Mouse (Mus musculus) brain, embryonic 14.5 days (tissue): Measurements from ENCODE around the gene Cldn14. TPM values are rescaled to one million over a fixed set of nuclear protein-coding genes. Genes with fewer than 3 reads are reported as not detected.
"Not testable (repeated sequence)": the region's sequence is repeated elsewhere in the genome, so short reads cannot be mapped to it uniquely, and the experiment has no call there.

Experiments
- DNase-seq: peaks from one replicate; pipeline ENCODE4 v3.0.0-alpha.2; 2011; ENCODE audit warnings: low read depth
- CTCF ChIP-seq: fragments of 200-500 bp; IDR thresholded peaks from 2 replicates; pipeline ENCODE4 v1.5.1; 2012; ENCODE audit warnings: inconsistent platforms, mild to moderate bottlenecking, moderate library complexity, borderline replicate concordance; ENCODE audit not compliant: insufficient read depth, insufficient read length; ENCODE audit errors: extremely low read depth
- POLR2A ChIP-seq: fragments of 200-500 bp; IDR thresholded peaks from 2 replicates; pipeline ENCODE4 v1.6.1; 2012; ENCODE audit warnings: mild to moderate bottlenecking, inconsistent platforms, borderline replicate concordance; ENCODE audit not compliant: poor library complexity, insufficient read depth, insufficient read length, severe bottlenecking; ENCODE audit errors: extremely low read depth
- polyA plus RNA-seq: library from polyadenylated mRNA; depleted of rRNA; stranded (reverse); fragments of >200 nt; gene quantifications from 2 replicates; pipeline ENCODE4 v1.2.3, GENCODE M21; 2012

The Cldn14 gene
- polyA plus RNA-seq, 1 experiment, result not detected

DNA sequence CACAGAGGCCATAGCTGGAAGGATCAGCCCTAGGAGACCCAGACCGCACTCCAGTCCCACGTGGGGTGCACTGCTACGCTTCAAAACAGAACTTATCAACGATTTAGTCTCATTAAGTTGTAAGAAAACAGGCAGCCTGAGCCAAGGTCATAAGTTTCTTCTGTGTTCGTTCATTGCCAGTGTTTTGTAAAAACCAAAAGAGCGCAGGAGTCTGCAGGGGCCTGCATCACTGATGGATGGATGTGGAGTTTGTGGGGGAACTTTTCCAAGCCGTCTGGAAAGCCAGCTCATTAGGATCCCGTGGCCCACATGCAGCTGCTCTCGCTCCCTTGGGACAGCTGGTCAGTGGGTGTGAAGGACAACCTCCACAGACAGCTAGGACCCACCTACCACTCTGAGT lies 25.1 kb downstream of the Cldn14 start:
- TF ChIP-seq POLR2A, result no peak
- TF ChIP-seq CTCF, result no peak

DNA sequence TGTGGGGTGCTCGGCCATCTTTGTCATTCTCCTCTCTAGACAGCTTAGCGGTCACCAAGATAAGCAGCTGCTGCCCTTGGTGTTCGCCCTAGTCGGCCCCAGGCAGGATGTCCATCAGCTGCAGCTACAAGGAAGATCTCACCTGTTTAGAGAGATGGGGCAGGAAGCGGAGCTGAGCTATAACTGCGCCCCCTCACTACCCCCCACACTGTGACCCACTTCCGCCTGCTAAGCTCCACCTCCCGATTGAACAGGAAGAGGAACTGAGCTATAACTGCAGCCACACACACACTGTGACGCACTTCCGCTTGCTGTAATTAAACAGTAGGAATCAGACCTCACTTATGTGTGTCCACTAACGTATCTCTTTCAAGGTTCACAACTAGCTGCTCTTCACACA lies 26.3 kb downstream of the Cldn14 start:
- DNase-seq, result no peak
- TF ChIP-seq CTCF (no peak), POLR2A (no peak)

More for the DNA sequence above, 25.1 kb downstream of the Cldn14 start:
- no peak for DNase-seq

DNA sequence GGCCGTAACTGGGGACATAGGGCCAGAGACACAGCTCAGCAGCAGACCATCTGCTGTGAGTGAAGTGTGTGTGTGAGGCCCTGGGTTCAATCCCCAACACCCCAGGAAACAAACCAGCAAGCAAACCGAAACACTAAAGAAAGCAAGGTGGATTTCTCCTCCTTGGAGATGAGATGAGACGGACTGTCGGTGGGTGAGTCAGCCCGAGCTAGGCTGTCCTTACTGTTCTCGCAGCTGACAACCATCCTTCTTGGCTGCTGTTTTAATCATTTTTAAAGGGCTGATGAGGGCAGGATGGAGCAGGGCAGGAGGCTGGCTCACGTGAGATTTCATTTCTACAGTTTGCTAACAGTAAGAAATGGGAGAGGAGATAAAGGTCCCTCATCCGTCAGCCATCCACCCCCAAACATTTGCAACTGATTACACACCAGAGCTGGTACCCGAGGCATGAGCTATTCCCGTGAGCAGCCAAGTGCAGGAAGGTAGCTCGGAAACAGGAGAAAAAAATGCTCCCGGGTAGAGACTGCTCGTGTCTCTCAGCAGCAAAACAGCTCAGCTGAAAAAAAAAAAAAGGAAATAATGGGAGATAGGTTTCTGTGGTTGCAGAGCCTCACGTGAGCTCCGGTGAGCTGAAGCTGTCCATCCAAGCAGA lies 27.3 kb downstream of the Cldn14 start:
- TF ChIP-seq CTCF (no peak), POLR2A (no peak)
- DNase-seq, result no peak

DNA sequence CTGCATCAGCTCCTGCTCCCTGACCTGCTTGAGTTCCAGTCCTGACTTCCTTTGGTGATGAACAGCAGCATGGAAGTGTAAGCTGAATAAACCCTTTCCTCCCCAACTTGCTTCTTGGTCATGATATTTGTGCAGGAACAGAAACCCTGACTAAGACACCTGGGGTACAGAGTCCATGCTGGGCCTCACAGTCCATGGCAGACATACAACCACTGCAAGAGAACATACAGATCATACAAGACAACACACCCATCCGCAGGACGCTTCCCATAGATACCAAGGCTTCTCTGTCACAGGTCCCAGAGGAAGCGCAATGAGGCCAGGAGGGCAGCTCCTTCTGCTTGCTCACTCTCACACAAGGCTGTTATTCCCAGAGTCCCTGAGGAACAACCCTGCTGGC lies 28.3 kb downstream of the Cldn14 start:
- DNase-seq, result not testable (repeated sequence)

DNA sequence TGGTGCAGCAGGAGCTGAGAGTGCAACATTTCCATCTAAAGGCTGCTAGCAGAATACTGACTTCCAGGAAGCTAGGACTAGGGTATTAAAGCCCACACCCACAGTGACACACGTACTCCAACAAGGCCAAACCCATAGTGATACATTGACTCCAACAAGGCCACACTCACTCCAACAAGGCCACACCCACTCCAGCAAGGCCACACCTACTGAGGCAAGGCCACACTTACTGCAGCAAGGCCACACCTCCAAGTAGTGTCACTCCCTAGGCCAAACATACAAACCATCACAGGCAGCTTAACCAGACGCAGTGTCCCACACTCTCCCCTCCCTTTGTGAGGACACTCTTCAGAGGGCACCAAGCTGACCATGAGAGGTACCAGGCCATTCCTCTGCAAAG lies 29.3 kb downstream of the Cldn14 start:
- TF ChIP-seq POLR2A, result no peak
- no peak for TF ChIP-seq CTCF
- no peak for DNase-seq

DNA sequence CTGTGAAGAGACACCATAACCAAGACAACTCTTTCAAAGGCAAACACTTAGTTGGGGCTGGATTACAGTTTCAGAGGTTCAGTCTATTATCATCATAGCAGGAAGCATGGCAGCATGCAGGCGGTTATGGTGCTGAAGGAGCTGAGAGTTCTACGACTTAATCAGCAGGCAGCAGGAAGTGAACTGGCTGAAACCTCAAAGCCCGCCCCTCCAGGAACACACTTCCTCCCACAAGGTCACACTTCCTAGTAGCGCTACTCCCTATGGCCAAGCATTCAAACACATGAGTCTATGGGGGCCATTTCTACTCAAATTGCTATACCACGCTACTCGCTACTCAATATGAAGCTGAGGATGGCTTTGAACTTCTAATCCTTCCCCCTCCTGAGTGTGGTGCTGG lies 31.1 kb downstream of the Cldn14 start:
- DNase-seq, result no peak
- TF ChIP-seq POLR2A (no peak), CTCF (no peak)

DNA sequence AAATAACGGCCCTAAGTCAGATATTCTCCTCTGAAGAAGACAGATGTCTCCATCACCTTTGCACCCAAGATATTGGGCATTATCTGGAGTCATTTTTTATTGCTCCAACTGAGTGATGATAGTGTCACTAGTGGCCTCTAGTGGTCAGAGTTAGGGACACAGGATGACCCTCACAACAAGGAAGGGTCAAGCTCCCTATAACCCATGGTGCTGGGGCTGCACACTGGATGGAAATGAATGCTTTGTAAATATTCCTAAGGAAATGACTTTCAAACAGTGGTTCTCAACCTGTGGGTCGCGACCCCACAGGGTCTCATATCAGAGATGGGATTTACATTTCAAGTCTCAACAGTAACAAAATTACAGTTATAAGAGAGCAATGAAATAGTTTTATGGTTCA lies 31.7 kb downstream of the Cldn14 start:
- no peak for TF ChIP-seq POLR2A
- peak; percentile 49; the same call in 1 of the 2 replicates for TF ChIP-seq CTCF
- no peak for DNase-seq

DNA sequence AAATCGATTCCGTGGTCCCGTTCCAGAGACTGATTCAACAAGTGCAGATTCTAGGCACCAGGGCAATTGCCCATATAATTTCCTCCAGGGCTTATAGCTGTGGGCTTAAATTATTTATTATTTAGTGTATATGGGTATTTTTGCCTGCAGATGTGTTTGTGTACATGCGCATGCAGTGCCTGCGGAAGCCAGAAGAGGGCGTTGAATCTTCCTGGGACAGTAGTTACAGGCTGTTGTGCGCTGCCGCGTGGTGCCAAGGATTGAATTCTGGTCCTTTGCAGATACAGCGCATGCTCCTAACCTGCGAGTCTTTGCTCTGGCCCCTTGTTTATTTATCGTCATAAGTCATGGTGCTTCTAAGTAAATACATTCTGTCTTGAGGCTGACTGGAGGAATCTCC lies 33.2 kb downstream of the Cldn14 start:
- no peak for DNase-seq
- TF ChIP-seq POLR2A (no peak), CTCF (0 out of 2 replicates have a peak, but pooled peaks have one; percentile 9)

DNA sequence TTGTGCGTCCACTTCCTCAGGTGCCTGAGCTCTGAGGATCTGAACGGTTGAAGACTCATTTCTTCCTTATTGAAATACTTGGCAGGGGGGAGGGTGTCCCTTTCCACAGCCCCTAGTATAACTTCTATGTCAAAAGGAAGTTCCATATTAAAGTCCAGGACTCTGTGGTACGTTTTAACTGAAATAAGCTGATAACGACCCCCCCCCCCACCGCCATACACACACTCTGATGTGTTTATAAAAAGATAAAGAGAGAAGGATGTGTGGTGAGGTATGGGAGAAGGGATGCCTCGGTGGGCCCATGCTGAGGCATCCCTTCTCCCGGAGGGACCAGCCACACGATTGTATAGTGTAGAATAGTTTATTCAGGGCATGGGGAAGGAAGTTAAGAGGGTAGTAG lies 34.4 kb downstream of the Cldn14 start:
- no peak for DNase-seq
- TF ChIP-seq CTCF, result no peak
- TF ChIP-seq POLR2A, result no peak

DNA sequence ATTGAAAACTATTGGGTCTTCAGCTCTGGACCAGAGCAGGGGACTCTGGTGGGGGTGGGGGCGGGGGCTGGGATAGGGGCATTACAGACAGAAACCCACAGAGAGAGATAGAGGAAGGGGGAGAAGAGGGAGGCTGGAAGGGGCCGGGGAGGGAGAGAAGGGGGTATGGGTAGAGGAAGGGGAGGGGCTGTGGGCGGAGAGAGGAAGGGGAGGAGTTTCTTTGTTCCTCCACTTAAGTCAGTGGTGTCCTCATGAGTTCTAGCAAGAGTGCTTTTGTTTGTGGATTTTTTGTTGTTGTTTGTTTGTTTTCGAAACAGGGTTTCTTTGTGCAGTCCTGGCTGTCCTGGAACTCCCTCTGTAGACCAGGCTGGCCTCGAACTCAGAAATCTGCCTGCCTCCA lies 35.1 kb downstream of the Cldn14 start:
- TF ChIP-seq CTCF (no peak), POLR2A (no peak)
- peak; percentile 55 for DNase-seq

DNA sequence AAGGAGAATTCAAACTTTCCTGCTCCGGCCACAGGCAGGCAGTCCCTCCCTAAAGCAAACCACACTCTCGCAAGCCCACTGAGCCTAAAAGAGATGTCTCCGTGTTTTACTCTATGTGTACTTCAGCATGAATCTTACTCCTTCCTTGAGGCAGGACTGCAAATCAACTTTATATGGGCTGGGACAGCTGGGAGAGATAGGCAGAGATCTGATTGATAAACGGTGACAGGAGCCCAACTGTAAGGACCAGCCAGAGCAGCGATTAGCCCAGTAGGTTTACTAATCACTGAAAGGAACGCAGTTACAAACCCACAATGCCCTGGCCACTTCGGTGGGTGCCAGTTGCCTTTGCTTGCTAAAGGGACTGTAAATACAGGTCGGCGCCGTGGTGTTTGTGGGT lies 35.5 kb downstream of the Cldn14 start:
- no peak for DNase-seq
- TF ChIP-seq CTCF, result no peak
- no peak for TF ChIP-seq POLR2A

DNA sequence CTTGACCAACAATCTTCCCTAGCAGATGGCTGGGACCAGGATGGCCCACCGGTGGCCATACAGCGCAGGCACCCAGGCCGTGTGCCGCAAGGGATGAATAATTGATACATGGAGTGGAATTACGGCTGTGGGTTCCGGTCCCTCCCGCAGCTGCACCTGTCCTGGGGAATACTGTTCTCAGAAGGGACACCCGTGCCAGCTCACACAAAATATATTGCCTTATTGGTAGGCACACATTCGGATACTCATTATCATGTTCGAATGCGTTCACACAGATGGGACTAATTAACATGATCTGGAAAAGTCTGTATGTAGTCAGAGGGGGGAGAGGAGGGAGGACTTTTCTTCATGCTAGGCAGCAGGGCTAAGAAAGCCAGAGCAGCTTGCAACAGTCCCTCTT lies 37.6 kb downstream of the Cldn14 start:
- no peak for TF ChIP-seq POLR2A
- no peak for TF ChIP-seq CTCF
- peak; percentile 76 for DNase-seq

DNA sequence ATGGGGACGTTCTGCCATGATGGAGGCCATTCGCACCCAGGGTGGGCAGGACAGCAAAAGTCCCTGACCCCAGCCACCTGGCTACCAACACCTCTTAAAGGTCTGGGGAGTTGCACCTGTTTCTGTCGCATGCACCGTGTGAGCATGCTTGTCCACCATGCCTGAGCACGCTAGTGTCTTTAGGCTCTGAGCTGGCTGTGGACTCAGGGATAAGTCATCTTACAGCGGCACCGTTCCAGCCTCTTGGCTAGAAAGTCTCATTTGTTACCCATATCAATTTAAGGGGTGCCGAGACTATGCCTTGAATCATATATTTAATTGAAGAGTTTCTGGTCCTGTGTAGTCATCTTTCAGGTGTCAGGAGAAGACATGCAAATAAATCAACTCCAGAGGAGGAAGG lies 40.7 kb downstream of the Cldn14 start:
- TF ChIP-seq POLR2A (no peak), CTCF (no peak)
- no peak for DNase-seq

DNA sequence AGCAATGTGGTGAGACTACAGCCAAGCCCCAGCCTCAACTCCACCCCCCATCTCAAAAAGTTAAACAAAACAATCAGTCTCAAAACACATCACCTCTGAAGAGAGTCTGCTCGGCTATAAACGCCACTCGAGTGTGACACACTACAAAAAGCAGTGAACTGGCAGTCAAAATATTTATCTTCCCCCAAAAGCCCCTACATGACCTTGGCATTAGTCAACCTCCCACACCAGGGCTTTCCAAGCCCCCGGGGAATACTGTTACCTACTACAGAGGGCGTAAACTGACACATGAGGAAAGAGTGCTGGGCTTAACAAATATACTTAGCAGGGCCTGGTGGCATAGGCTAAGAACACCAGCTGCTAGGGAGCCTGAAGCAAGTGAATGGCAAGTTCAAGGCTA lies 46.4 kb downstream of the Cldn14 start:
- no peak for DNase-seq
- TF ChIP-seq CTCF, result no peak
- TF ChIP-seq POLR2A, result no peak
